Mouse (Mus musculus): ENCODE data around the gene Rab26. TPM values are rescaled to one million over a fixed set of nuclear protein-coding genes. Genes with fewer than 3 reads are reported as not detected.
A peak's percentile ranks its signal among the peaks of the same experiment; 100 is the strongest.

The Rab26 gene
- polyA plus RNA-seq, 1 experiment from 2014 or later = 0.64 TPM

GRCm38 (mm10) chr17:24488662-24489264 is 45.2 kb downstream of the Rab26 start:
- no peak overlapping the region for H3K9ac ChIP-seq
- no peaks in the 10 kb centered on the region for H3K36me3 ChIP-seq (replicated peaks)
- peak overlapping the region; percentile 51 for H3K4me3 ChIP-seq (replicated peaks)
- H3K27me3 ChIP-seq = peaks cover 82% of the 10 kb centered on the region
- H3K27ac ChIP-seq (replicated peaks) = no peak overlapping the region
- peak overlapping the region; percentile 76 for H3K4me2 ChIP-seq
- H3K9me3 ChIP-seq (replicated peaks) = no peaks in the 10 kb centered on the region
- no peak for ATAC-seq (ENCODE audit: insufficient read depth)
- under 1% methylated on average over 81 of the region's 81 CpGs for WGBS (ENCODE audit: insufficient replicate concordance)
- H3K4me1 ChIP-seq (replicated peaks) = peaks cover 17% of the 10 kb centered on the region

DNA sequence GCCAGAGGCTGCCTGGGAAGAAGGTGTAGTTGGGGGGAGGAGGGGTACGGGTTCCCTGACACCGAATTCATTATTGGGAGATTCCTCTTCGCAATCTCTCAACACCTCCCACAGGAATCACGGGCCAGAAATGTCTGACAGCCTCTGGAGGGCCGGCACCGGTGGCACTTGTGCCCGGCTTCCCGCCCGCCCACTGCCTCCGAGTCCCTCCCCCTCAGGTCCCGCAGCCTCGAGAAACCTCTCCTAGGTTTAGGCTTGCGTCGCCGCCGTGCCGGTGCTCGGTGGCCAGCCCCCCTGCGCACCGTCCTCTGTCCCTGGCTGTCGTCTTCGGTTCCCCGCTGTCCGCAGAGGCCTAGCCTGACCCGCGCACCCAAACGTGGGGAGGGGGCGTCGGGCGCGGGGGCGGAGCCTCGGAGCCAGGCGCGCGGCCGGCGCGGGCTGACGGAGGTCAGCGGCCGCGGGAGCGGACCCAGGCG is 45.8 kb downstream of the Rab26 start, which contains the start of gene Caskin1:
TSS of gene Caskin1 (plus strand) at position 416 of the 476 bp plus-strand sequence.
- Histone ChIP-seq H3K27ac (replicated peaks) (no peak within 1 kb of the TSS), H3K4me2 (peak within 1 kb of the TSS; percentile 76), H3K36me3 (replicated peaks) (no peaks in the 10 kb centered on the region), H3K4me1 (replicated peaks) (peaks cover 17% of the 10 kb centered on the region), H3K9me3 (replicated peaks) (no peaks in the 10 kb centered on the region), H3K27me3 (peaks cover 85% of the 10 kb centered on the region), H3K9ac (no peak within 1 kb of the TSS), H3K4me3 (replicated peaks) (peak within 1 kb of the TSS; percentile 51)
- under 1% methylated on average over 45 of the region's 45 CpGs for WGBS (ENCODE audit: insufficient replicate concordance)
- ATAC-seq (ENCODE audit: insufficient read depth) = no peak

GRCm38 (mm10) chr17:24485090-24485860 is 48.7 kb downstream of the Rab26 start:
- no peak overlapping the region for H3K27ac ChIP-seq (replicated peaks)
- no peaks in the 10 kb centered on the region for H3K36me3 ChIP-seq (replicated peaks)
- no peak for ATAC-seq (ENCODE audit: insufficient read depth)
- H3K4me1 ChIP-seq (replicated peaks) = peaks cover 21% of the 10 kb centered on the region
- no peaks in the 10 kb centered on the region for H3K9me3 ChIP-seq (replicated peaks)
- H3K4me3 ChIP-seq (replicated peaks) = no peak overlapping the region
- no peak overlapping the region for H3K4me2 ChIP-seq
- H3K27me3 ChIP-seq = peaks cover 61% of the 10 kb centered on the region
- no peak overlapping the region for H3K9ac ChIP-seq
- 35% methylated on average over 11 of the region's 11 CpGs for WGBS (ENCODE audit: insufficient replicate concordance)

GRCm38 (mm10) chr17:24483495-24483894 is 50.5 kb downstream of the Rab26 start:
- no peak overlapping the region for H3K4me3 ChIP-seq (replicated peaks)
- 65% methylated on average over 3 of the region's 3 CpGs for WGBS (ENCODE audit: insufficient replicate concordance)
- H3K27me3 ChIP-seq = peaks cover 43% of the 10 kb centered on the region
- ATAC-seq (ENCODE audit: insufficient read depth) = no peak
- H3K4me2 ChIP-seq = no peak overlapping the region
- no peak overlapping the region for H3K9ac ChIP-seq
- H3K27ac ChIP-seq (replicated peaks) = no peak overlapping the region
- H3K4me1 ChIP-seq (replicated peaks) = peaks cover 19% of the 10 kb centered on the region
- H3K9me3 ChIP-seq (replicated peaks) = no peaks in the 10 kb centered on the region
- no peaks in the 10 kb centered on the region for H3K36me3 ChIP-seq (replicated peaks)

GRCm38 (mm10) chr17:24481027-24481815 is 52.8 kb downstream of the Rab26 start:
- WGBS (ENCODE audit: insufficient replicate concordance) = 85% methylated on average over 20 of the region's 20 CpGs
- Histone ChIP-seq H3K4me3 (replicated peaks) (no peak overlapping the region), H3K9me3 (replicated peaks) (no peaks in the 10 kb centered on the region), H3K4me1 (replicated peaks) (peaks cover 35% of the 10 kb centered on the region), H3K4me2 (no peak overlapping the region), H3K27me3 (peaks cover 21% of the 10 kb centered on the region), H3K9ac (no peak overlapping the region), H3K36me3 (replicated peaks) (peaks cover 20% of the 10 kb centered on the region), H3K27ac (replicated peaks) (no peak overlapping the region)
- no peak for ATAC-seq (ENCODE audit: insufficient read depth)

DNA sequence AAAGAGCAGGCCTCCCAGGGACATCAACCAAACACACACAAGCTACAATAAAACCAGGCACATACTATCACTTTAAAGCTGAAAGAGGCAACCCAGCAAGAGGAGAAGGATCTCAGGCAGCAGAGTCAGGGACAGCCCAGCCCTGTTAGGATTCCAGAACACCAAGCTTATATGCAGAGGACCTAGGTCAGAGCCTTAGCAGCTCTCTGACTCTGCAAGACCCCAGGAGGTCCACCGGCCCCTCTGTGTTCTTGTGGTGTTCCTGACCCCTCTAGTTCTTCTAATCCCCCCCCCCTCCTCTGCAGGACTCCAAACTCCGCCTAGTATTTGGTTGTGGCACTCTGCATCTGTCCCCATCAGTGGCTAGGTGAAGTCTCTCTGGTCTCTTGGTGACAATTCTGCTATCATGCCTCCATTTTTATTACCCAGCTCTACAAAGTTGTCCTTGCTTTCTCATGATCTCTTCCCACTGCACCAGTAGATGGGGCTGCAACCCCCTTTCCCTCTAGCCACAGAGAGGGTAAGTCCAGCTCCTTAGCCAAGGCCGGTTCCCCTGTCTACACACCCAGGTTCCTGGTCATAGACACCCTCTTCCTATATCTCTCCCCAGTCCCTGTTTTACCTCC is 53.7 kb downstream of the Rab26 start:
- Histone ChIP-seq H3K4me3 (replicated peaks) (no peak overlapping the region), H3K9ac (peak overlapping the region; percentile 21; the same call in 1 of the 2 replicates), H3K36me3 (replicated peaks) (peaks cover 29% of the 10 kb centered on the region), H3K4me2 (0 out of 2 replicates have a peak overlapping the region, but pooled peaks have one; percentile 80), H3K27ac (replicated peaks) (no peak overlapping the region; the same call in 1 of the 2 replicates), H3K4me1 (replicated peaks) (peaks cover 33% of the 10 kb centered on the region), H3K27me3 (peaks cover 12% of the 10 kb centered on the region), H3K9me3 (replicated peaks) (no peaks in the 10 kb centered on the region)
- ATAC-seq (ENCODE audit: insufficient read depth) = no peak
- 36% methylated on average over 3 of the region's 3 CpGs for WGBS (ENCODE audit: insufficient replicate concordance)

GRCm38 (mm10) chr17:24479431-24479830 is 54.6 kb downstream of the Rab26 start:
- Histone ChIP-seq H3K4me3 (replicated peaks) (peak overlapping the region; percentile 93), H3K36me3 (replicated peaks) (peaks cover 38% of the 10 kb centered on the region), H3K9me3 (replicated peaks) (no peaks in the 10 kb centered on the region), H3K27ac (replicated peaks) (peak overlapping the region; percentile 72; the same call in 1 of the 2 replicates), H3K9ac (no peak overlapping the region), H3K4me1 (replicated peaks) (peaks cover 32% of the 10 kb centered on the region), H3K27me3 (peaks cover 3% of the 10 kb centered on the region; the same call in 1 of the 2 replicates), H3K4me2 (peak overlapping the region; percentile 80)
- WGBS (ENCODE audit: insufficient replicate concordance) = 15% methylated on average over 1 of the region's 1 CpGs
- no peak for ATAC-seq (ENCODE audit: insufficient read depth)

DNA sequence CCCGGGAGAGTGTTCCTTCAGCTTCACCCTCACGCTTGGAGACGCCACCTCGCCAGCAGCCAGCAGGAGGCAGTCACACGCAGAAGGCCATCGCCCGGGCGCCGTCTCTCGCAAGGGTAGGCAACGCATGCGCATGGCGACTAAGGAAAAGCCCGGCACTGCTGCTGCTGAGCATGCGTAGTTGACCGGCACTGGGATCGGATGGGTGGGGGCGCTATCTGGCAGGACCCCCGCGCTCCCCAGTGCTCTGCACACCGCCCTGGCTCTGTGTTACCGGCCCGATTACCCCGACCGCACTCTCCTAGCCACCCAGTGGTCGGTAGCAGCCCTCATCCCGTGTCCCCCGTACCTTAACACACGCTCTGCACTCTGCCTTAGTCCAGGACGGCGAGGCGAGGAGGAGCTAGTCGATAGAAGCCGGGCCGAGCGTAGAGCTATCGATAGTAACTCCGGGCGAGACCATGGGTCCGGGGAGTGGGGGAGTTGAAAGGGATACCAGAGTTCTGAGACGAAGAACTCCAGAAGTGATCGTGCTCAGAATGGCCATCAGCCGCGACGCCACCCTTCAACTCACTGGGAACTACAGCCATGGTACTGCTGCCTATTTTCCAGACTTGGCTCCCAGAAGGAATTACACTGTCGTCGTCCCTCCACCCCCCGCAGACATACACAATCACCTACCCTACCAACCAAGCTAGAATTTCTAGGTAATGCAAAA is 55.2 kb downstream of the Rab26 start, which contains the start of gene Mlst8:
TSS of gene Mlst8 (minus strand) at position 416 of the 718 bp plus-strand sequence.
- WGBS (ENCODE audit: insufficient replicate concordance) = under 1% methylated on average over 48 of the region's 48 CpGs
- Histone ChIP-seq H3K36me3 (replicated peaks) (peaks cover 44% of the 10 kb centered on the region), H3K9ac (peak within 1 kb of the TSS; percentile 84), H3K4me1 (replicated peaks) (peaks cover 35% of the 10 kb centered on the region), H3K27ac (replicated peaks) (peak within 1 kb of the TSS; percentile 95), H3K4me2 (peak within 1 kb of the TSS; percentile 80), H3K9me3 (replicated peaks) (no peaks in the 10 kb centered on the region), H3K4me3 (replicated peaks) (peak within 1 kb of the TSS; percentile 93), H3K27me3 (0 out of 2 replicates have a peak, but pooled peaks cover 3% of the 10 kb centered on the region)
- peak; percentile 94 for ATAC-seq (ENCODE audit: insufficient read depth)

- H3K9ac ChIP-seq = peak overlapping the region; percentile 84
- H3K36me3 ChIP-seq (replicated peaks) = peaks cover 51% of the 10 kb centered on the region
- peak overlapping the region; percentile 93 for H3K4me3 ChIP-seq (replicated peaks)
- peak overlapping the region; percentile 95 for H3K27ac ChIP-seq (replicated peaks)
- H3K27me3 ChIP-seq = no peaks in the 10 kb centered on the region
- WGBS (ENCODE audit: insufficient replicate concordance) = 45% methylated on average over 11 of the region's 11 CpGs
- H3K4me1 ChIP-seq (replicated peaks) = peaks cover 41% of the 10 kb centered on the region
- H3K9me3 ChIP-seq (replicated peaks) = no peaks in the 10 kb centered on the region
- H3K4me2 ChIP-seq = peak overlapping the region; percentile 80
- ATAC-seq (ENCODE audit: insufficient read depth) = no peak
Observed at GRCm38 (mm10) chr17:24477985-24478600, 55.9 kb downstream of the Rab26 start.
